Mouse (Mus musculus) liver, embryonic 14.5 days (tissue): ENCODE data around the gene Krtap5-4.

Source experiments
- CTCF ChIP-seq: IDR thresholded peaks from 2 replicates; pipeline ENCODE4 v1.5.1; 2016; ENCODE audit warnings: antibody characterized with exemption, low read depth, control low read depth
- EP300 ChIP-seq: IDR thresholded peaks from 2 replicates; pipeline ENCODE4 v1.6.1; 2016; ENCODE audit warnings: antibody characterized with exemption, low read depth

GRCm38 (mm10) chr7:142331281-142331680 is 27.9 kb downstream of the Krtap5-4 start:
- TF ChIP-seq EP300 (no peak), CTCF (no peak)
